8 mouse cellular contexts compared by ENCODE assay signal in the genomic region with DNA sequence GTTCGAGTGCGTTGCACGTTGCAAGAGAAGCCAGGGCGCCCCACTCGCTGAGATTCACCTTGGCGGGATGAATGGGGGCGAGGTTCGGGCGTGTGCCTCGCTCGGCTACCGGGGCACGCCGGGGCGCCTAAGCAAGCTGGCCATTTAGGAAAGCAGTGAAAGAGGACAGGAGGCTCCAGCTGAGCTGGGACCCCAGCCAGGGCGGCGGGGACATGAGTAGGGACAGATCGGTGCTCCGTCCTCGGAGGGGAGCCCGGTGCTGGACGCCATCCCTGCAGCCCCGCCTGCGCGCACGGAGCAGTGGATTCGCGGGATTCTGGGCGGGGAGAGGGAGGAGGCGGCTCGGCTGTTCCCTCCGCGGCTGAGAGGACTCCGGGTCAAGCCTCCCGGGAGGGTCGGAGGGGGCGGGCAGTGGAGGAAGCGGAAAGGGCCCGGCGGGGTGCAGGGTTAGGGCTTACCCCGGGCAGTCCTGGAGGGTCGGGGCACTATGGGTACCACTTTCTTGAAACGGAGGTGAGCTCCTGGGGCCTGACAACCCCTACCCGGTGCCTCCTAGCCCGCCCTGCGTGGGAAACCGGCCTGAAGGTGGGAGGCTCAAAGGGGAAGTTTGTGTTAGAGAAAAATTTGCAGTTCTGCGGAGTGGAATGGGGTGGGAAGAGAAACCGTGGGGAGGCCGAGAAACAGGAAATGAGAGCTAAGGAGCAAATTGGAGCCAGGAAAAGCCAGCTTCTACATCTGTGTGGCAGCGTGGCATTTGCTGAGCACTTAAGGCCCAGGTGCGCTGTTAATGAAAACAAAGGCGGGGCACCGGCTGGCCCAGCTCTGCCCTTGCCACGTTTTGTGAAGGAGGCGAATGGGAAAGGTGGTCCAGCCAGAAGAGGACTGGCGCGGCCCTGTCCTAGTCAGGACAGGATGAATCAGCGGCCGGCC. TPM values are rescaled to one million over a fixed set of nuclear protein-coding genes. Genes with fewer than 3 reads are reported as not detected.
DNase-seq lines count a peak whose midpoint lies in the region; ATAC-seq and TF ChIP-seq lines count a peak whose summit lies in the region.

No protein-coding gene starts in this region.

- DNase-seq in CD4-positive helper T cell, adult 2 months (ENCODE audit: low read depth, low spot score), result peak; percentile 14
- peak; percentile 32 for DNase-seq in brain, embryonic 18.5 days (ENCODE audit: low read depth, low spot score)
- peak; percentile 85 to 94 for DNase-seq in kidney, postnatal 25 days
- peak; percentile 81 for DNase-seq in liver, postnatal 0 days
- peak; percentile 47 for DNase-seq in ovary, adult 18-20 months (ENCODE audit: low spot score)
- peak; percentile 3 to 22 for DNase-seq in thymus, postnatal 36 days

- no peak for TF ChIP-seq EP300 in liver, postnatal 0 days (IDR thresholded peaks at IDR 0.05; ENCODE audit: low read depth)

- peak overlapping the region; percentile 67 for H3K4me3 ChIP-seq in forebrain, embryonic 13.5 days
- H3K4me3 ChIP-seq in heart, embryonic 16.5 days (ENCODE audit: low read length), result peak overlapping the region; percentile 81
- peak overlapping the region; percentile 58 for H3K4me3 ChIP-seq in liver, postnatal 0 days (ENCODE audit: low read depth, low read length)

- peak overlapping the region; percentile 85 for H3K4me2 ChIP-seq in forebrain, embryonic 13.5 days
- H3K4me2 ChIP-seq in heart, embryonic 16.5 days (ENCODE audit: low read depth, low read length), result peak overlapping the region; percentile 97
- H3K4me2 ChIP-seq in liver, postnatal 0 days (ENCODE audit: low read depth, low read length), result peak overlapping the region; percentile 88

- H3K9ac ChIP-seq in forebrain, embryonic 13.5 days, result peak overlapping the region; percentile 89
- H3K9ac ChIP-seq in heart, embryonic 16.5 days (ENCODE audit: low read length), result peak overlapping the region; percentile 73
- peak overlapping the region; percentile 73 for H3K9ac ChIP-seq in liver, postnatal 0 days (replicated peaks)

- ATAC-seq in forebrain, embryonic 13.5 days, result peak; percentile 54
- peak; percentile 41 for ATAC-seq in heart, embryonic 16.5 days (replicated peaks; ENCODE audit: extremely low read depth, insufficient read depth, low FRiP score)
- peak; percentile 61 for ATAC-seq in liver, postnatal 0 days

- no peaks in the 10 kb centered on the region for H3K36me3 ChIP-seq in forebrain, embryonic 13.5 days (ENCODE audit: poor library complexity, severe bottlenecking)
- H3K36me3 ChIP-seq in heart, embryonic 16.5 days (ENCODE audit: control insufficient read depth, insufficient read depth), result no peaks in the 10 kb centered on the region
- H3K36me3 ChIP-seq in liver, postnatal 0 days (replicated peaks; ENCODE audit: insufficient read depth, low read length), result no peaks in the 10 kb centered on the region

- H3K27me3 ChIP-seq in forebrain, embryonic 13.5 days, result no peaks in the 10 kb centered on the region
- no peaks in the 10 kb centered on the region for H3K27me3 ChIP-seq in heart, embryonic 16.5 days (ENCODE audit: control insufficient read depth, insufficient read depth, low read length)
- H3K27me3 ChIP-seq in liver, postnatal 0 days (ENCODE audit: insufficient read depth, low read length), result peaks cover 11% of the 10 kb centered on the region

- no peaks in the 10 kb centered on the region for H3K9me3 ChIP-seq in forebrain, embryonic 13.5 days (replicated peaks)
- no peaks in the 10 kb centered on the region for H3K9me3 ChIP-seq in heart, embryonic 16.5 days (replicated peaks; ENCODE audit: control insufficient read depth, low read length)
- H3K9me3 ChIP-seq in liver, postnatal 0 days (ENCODE audit: low read length), result no peaks in the 10 kb centered on the region

- TF ChIP-seq CTCF in liver, postnatal 0 days (IDR thresholded peaks at IDR 0.05; ENCODE audit: low read depth), result no peak

- WGBS in forebrain, embryonic 13.5 days, result under 1% methylated on average over 60 of the region's 60 CpGs
- under 1% methylated on average over 60 of the region's 60 CpGs for WGBS in heart, embryonic 16.5 days
- WGBS in liver, postnatal 0 days (ENCODE audit: insufficient replicate concordance), result under 1% methylated on average over 55 of the region's 60 CpGs

- peaks cover 29% of the 10 kb centered on the region for H3K4me1 ChIP-seq in forebrain, embryonic 13.5 days
- H3K4me1 ChIP-seq in heart, embryonic 16.5 days (ENCODE audit: control insufficient read depth, insufficient read depth, low read length), result peaks cover 13% of the 10 kb centered on the region; the same call in 1 of the 2 replicates
- no peaks in the 10 kb centered on the region for H3K4me1 ChIP-seq in liver, postnatal 0 days (ENCODE audit: insufficient read depth)

- H3K27ac ChIP-seq in forebrain, embryonic 13.5 days, result peak overlapping the region; percentile 97
- peak overlapping the region; percentile 78 for H3K27ac ChIP-seq in heart, embryonic 16.5 days (ENCODE audit: low read length)
- peak overlapping the region; percentile 94 for H3K27ac ChIP-seq in liver, postnatal 0 days (ENCODE audit: low read depth)

RNA-seq across cellular contexts. Expression of a gene that starts 1.4 kb away (rescaled TPM):
- 43.5 and 45.8 TPM in 2 replicates for polyA plus RNA-seq in forebrain, embryonic 13.5 days (2015; fragmentation: Nextera tagmentation; extraction: Ambion mirVana)
- 5.9 and 6.3 TPM in 2 replicates for polyA plus RNA-seq in heart, embryonic 16.5 days (2015; fragmentation: Nextera tagmentation; extraction: Ambion mirVana)
- polyA plus RNA-seq in liver, postnatal 0 days (2015; fragmentation: Nextera tagmentation; extraction: Ambion mirVana), result 5.2 and 7.1 TPM in 2 replicates

Comparison
In these comparisons a context has a peak if more than half of its experiments do, and no peak if none do; other contexts are left out.
1. Peak in every context shown above with its lines: DNase-seq, ATAC-seq, H3K4me3 ChIP-seq and H3K27ac ChIP-seq.
2. DNase-seq: peak in every context shown above with its lines; median percentile 90 in kidney, postnatal 25 days; 81 in liver, postnatal 0 days; 47 in ovary, adult 18-20 months; 32 in brain, embryonic 18.5 days; 14 in CD4-positive helper T cell, adult 2 months; 12 in thymus, postnatal 36 days.